In the genomic region with DNA sequence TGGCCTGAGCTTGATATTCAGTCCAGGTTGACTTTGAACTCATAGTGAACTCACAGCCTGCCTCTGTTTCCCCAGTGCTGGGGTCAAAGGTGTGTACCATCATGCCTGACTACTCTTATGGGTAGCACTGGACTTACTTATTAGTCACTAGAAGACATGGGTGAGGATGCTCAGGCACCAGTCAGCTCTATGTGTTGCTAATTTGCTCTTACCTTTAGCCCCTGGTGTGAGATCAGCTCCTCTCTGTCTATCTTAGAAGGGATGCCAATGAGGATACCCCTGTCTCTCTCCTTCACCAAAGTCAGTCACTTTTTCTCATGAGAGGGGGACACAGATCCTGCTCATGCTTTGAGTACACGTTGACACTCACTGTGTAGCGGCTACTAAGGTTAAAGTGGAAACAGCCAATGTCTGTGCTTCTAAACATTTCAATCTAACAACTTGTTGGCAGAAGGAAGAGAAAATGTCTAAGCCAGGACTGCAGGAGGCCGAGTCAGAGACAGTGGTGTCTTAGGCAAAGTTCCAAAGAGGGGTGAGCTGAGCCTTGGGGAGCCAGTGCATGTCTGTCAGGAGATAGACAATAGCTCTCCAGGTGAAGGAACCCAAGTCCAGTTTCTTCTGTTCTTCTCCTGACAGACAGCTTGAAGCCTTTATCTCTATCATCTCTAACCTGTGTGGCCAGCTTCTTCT, we compare ENCODE assay signal across 16 mouse cellular contexts.
"Had no signal": no experiment of that assay in that cellular context is flagged by ENCODE, and none has a peak within 500 bp of the region (broad histone marks: within the 10 kb centered on the region; RNA-seq: fewer than 3 reads in every experiment).

No protein-coding gene starts in this region.

- H3K4me1 ChIP-seq: liver, embryonic 15.5 days had no signal

- H3K9me3 ChIP-seq: intestine, embryonic 15.5 days; limb, embryonic 13.5 days; liver, embryonic 15.5 days; lung, embryonic 15.5 days; midbrain, embryonic 13.5 days; neural tube, embryonic 12.5 days had no signal

- H3K4me3 ChIP-seq: intestine, embryonic 15.5 days; layer of hippocampus, adult 2 months; limb, embryonic 13.5 days; liver, embryonic 15.5 days; lung, embryonic 15.5 days; midbrain, embryonic 13.5 days; myocyte; neural tube, embryonic 12.5 days had no signal

- ATAC-seq: intestine, embryonic 15.5 days; midbrain, embryonic 13.5 days had no signal

- H3K27me3 ChIP-seq: intestine, embryonic 15.5 days; lung, embryonic 15.5 days; neural tube, embryonic 12.5 days had no signal

- H3K36me3 ChIP-seq: intestine, embryonic 15.5 days; limb, embryonic 13.5 days; liver, embryonic 15.5 days; lung, embryonic 15.5 days; midbrain, embryonic 13.5 days; neural tube, embryonic 12.5 days had no signal

- H3K4me2 ChIP-seq: intestine, embryonic 15.5 days; limb, embryonic 13.5 days; liver, embryonic 11.5 days; liver, embryonic 15.5 days; lung, embryonic 15.5 days; midbrain, embryonic 13.5 days; neural tube, embryonic 12.5 days had no signal

- H3K9ac ChIP-seq: intestine, embryonic 15.5 days; limb, embryonic 13.5 days; liver, embryonic 15.5 days; lung, embryonic 15.5 days; midbrain, embryonic 13.5 days; neural tube, embryonic 12.5 days had no signal

- H3K27ac ChIP-seq: intestine, embryonic 15.5 days; layer of hippocampus, adult 2 months; limb, embryonic 13.5 days; liver, embryonic 15.5 days; lung, embryonic 15.5 days; midbrain, embryonic 13.5 days; neural tube, embryonic 12.5 days had no signal

- DNase-seq: kidney, adult 8-10 months; kidney, postnatal 4 days; left cerebral cortex, postnatal 4 days; right cerebral cortex, postnatal 4 days; spleen, adult 18-20 months; thymus, adult 2 months; thymus, postnatal 25 days had no signal
